Mouse (Mus musculus): ENCODE results near the gene C3ar1.

Gene C3ar1

GRCm38 (mm10) chr6:122855955-122856354 lies at the start of gene C3ar1:
C3ar1 (minus strand) TSS chr6:122856161.
- no peak for DNase-seq (ENCODE audit: low spot score)

DNA sequence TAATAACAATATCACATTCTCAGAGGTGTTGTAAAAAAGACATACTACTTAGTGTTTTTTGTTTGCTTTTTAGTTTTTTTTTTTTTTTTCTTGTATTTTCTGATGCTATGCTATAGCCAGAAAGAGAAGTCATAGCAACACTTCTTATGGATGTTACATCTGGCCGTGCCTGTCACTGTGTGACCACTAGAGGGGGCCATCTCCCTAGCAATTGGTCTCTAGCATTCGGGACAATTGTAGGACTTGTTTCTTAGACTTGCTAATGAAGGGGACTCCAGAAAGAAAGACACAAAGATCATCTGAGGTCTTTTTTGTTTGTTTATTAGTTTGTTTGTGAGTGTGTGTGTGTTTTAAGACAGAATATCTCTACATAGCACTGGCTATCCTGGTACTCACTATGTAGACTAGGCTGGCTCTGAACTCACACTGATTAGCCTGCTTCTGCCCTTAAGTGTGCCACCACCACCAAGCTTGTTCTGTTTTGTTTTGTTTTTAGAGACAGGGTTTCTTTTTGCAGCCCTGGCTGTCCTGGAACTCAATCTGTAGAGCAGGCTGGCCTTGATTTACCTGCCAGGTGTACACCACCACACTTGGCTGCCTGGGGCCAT lies 36.6 kb upstream of the C3ar1 start:
- peak; percentile 80 for DNase-seq (ENCODE audit: low spot score)

GRCm38 (mm10) chr6:122889599-122889998 lies 33.6 kb upstream of the C3ar1 start:
- no peak for DNase-seq (ENCODE audit: low spot score)

GRCm38 (mm10) chr6:122883603-122884002 lies 27.6 kb upstream of the C3ar1 start:
- no peak for DNase-seq (ENCODE audit: low spot score)

GRCm38 (mm10) chr6:122881287-122881686 lies 25.3 kb upstream of the C3ar1 start:
- DNase-seq (ENCODE audit: low spot score): no peak

DNA sequence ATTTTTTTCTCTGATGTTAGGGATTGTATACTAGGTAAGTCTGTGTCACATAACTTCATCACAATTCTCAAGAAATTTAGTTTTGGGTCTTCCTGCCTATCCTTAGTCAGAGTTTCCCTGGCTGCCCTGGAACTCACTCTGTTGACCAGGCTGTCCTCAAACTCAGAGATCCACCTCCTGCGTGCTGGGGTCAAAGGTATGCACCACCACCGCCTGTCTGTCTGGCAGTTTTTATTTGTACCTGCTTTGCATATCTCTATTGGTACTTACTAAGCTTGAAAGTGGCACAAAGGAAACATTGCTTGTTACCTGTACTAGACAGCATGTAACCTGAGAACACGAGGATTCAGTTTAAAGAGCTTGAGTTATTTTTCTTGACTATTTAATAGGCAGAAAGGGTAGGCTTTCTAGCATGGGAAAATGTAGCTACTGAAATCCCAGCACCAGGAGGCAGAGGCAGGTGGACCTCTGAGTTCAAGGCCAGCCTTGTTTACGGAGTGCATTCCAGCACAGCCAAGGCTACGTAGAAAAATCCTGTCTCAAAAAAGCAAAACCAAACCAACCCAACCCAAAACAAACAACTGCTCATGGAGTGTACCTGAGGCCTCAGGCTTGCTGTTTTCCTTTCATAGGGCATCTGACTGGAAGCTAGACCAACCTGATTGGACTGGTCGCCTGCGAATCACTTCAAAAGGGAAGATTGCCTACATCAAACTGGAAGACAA lies 24.0 kb upstream of the C3ar1 start:
- DNase-seq (ENCODE audit: low spot score): no peak

DNA sequence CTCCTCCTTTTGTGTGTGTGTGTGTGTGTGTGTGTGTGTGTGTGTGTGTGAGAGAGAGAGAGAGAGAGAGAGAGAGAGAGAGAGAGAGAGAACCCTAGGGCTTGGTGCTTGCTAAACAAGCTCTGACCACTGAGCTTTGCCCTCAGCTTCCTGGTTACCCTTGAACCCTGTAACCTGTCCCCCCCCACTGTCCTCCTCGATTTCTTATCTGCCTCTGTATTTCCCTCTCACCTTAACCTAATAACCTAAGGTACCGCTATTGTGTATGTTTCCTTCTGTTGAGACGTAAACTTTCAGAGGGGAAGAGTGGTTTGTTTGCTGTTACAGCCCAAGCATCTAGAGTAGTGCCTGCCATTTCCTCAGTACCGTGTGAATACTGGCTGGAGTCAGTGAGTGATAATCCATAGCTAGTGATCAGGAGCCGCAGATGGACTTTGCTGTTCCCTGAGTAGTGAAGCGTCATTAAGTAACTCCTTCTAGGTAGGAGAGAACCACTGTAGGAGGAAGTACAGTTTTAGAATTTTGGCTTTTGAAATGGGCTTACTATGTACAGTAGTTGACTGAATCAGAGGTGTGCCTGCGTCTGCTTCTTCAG lies 23.3 kb upstream of the C3ar1 start:
- no peak for DNase-seq (ENCODE audit: low spot score)

- DNase-seq (ENCODE audit: low spot score): peak; percentile 52
Measured at GRCm38 (mm10) chr6:122874720-122875389, 18.9 kb upstream of the C3ar1 start.

GRCm38 (mm10) chr6:122873871-122874719 lies 18.1 kb upstream of the C3ar1 start, which contains the start of gene Necap1:
Necap1 (plus strand) TSS chr6:122874474.
- peak; percentile 98 for DNase-seq (ENCODE audit: low spot score)

DNA sequence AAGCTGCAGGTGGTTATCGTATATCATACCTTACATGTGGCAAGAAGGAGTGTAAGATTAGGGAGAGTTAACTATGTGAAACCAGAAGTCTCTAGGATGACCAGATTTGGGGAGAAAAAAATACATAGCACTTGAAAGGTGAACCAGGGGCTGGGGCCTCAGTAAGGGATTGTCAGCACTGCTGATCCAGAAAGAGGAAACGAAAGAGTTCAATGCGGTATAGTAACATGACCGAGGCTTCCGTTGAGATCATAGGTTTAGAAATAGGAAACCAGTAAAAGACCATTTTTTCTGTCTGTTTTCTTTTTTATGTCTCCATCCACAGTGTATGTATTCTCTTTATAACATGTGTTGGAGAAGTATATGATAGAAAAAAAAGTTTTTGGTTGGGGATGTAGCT lies 16.8 kb upstream of the C3ar1 start:
- no peak for DNase-seq (ENCODE audit: low spot score)

DNA sequence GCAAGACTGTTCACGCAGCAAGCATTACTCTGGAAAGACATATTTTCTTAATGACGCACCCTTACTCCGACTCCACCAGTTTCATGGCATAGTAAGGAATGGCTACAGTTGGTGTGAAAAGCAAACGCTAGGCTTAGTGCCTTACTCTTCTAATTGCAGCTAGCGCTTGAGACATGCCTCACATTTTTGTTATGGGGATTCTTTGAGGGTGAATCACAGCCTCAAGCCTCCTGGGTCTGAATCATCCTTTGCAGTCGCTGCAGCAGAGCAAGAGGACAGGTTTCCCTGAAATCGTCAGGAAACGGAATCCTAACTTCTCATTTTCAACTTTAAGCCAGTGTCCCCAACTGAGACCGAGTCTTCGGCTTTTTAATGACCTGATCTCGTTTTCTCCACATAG lies 13.9 kb upstream of the C3ar1 start:
- DNase-seq (ENCODE audit: low spot score): no peak

DNA sequence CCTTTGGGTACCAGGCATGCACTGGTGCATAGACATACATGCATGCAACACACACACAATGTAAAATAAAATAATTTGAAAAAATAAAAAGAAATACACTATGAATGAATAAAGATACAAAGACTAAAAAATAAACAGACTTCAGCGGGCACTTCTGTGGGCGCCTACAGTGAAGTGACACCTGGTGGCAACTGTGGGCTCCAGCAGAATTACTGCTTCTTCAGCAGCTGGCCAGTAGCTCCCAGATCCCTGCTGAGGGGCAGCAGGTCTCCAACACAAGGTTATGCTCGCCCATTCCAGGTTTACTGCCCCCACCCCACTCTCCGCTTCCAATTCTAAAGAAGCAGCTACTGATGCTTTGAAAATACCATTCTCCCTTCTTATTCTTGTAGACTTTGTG lies 12.0 kb upstream of the C3ar1 start:
- DNase-seq (ENCODE audit: low spot score): peak; percentile 18

DNA sequence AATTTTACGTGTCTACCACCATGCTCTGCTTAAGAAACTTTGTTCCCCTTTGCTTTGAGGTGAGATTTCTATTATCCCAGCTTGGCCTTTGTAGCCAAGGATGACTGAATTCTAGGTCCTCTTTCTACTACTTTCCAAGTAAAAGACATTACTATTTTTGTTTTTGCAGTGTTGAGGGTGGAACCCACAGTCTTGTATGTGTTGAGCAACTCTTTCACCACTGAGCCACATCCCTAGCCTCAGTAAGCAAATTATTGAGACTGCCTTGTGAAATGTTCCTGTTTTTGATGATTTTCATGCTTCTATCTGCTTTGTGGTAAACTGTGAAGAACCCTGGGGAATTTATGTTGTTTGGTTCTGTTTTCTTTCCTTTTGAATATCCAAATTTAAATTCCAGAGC lies 6.9 kb upstream of the C3ar1 start:
- no peak for DNase-seq (ENCODE audit: low spot score)

DNA sequence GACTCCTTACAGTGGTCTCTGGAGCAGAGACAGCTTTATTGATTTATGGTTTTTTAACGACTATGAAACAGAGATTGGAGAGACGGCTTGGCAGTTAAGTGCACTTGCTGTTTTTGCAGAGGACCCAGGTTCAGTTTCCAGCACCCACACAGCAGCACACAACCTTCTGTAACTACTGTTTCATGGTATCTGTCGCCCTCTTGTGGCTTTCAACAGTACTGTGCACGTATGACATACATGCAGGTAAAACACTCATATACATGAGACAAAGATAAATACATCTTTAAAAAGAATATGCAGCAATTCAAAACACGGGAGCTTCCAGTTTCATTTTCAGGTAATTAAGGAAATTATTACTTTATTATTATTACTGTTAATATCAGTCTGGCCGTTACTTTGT lies 6.5 kb upstream of the C3ar1 start:
- no peak for DNase-seq (ENCODE audit: low spot score)

DNA sequence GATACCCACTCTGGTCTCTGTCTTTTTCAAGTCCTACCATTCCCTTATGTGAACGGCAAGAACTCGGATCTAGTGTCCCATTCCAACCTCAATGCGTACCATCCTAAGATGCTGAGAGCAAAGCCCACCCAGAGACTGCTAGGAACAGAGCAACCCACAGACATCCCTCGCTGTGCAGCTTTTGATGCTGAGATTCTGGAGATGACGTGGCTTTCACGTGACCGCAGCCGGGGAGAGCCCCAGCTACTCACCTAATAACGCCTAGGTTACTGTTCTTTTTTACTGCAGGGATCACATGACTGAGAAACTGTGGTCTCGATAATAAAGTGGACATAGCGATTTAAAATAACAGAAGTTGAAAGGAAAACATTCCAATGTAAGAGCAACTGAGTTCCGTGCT lies 1.4 kb downstream of the C3ar1 start:
- no peak for DNase-seq (ENCODE audit: low spot score)

DNA sequence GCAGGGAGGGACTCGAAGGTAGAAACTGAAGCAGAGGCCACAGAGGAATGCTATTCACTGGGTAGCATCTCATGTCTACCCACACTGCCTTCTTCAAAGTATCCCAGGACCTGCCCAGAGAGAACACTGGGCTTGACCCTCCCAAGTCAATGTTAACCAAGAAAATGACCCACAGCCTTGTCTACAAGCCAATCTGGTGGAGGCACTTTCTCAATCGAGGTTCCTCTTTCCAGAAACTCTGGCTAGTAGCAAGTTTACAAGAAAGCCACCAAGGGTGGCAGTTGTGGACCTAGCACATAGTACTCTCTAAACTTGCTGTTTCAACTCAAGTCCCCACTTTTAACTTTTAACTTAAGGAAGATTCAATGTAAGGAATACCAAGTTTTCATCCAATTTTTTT lies 3.3 kb downstream of the C3ar1 start:
- DNase-seq (ENCODE audit: low spot score): no peak

DNA sequence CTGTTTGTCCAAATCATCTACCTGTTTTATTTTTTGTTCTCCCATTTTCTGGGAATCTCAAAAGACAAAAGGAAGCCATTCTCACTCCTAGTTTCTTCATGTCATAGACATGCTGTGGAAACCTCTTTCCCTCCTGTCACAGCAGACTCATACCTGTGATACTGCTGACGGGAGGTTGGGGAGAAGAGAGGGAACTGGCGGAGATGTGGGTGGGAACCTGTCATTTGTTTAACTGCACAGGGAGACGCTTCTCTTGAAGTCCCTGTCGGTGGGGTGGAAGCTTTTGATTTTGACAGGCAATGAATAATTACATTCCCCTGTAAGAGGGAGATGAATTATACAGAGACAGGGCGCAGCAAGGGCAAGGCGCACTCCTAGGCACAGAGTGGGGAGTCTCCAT lies 12.2 kb downstream of the C3ar1 start:
- no peak for DNase-seq (ENCODE audit: low spot score)

GRCm38 (mm10) chr6:122837539-122837938 lies 18.4 kb downstream of the C3ar1 start:
- DNase-seq (ENCODE audit: low spot score): no peak

DNA sequence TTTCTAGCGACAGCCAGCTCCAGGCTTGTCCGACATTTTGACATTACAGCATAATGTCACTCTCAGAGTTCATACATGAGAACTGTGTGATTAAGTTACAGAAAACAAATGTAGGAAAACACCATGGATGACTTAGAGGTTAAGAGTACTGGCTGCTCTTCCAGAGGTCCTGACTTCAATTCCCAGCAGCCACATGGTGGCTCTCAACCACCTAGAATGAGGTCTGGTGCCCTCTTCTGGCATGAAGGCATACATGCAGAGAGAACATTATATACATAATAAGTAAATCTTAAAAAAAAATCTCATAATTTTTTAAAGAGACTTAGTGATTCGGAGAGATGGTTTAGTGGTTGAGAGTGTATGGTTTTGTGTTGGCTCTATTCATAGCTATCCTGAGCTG lies 19.0 kb downstream of the C3ar1 start:
- no peak for DNase-seq (ENCODE audit: low spot score)

GRCm38 (mm10) chr6:122834365-122834764 lies 21.6 kb downstream of the C3ar1 start:
- peak; percentile 56 for DNase-seq (ENCODE audit: low spot score)

DNA sequence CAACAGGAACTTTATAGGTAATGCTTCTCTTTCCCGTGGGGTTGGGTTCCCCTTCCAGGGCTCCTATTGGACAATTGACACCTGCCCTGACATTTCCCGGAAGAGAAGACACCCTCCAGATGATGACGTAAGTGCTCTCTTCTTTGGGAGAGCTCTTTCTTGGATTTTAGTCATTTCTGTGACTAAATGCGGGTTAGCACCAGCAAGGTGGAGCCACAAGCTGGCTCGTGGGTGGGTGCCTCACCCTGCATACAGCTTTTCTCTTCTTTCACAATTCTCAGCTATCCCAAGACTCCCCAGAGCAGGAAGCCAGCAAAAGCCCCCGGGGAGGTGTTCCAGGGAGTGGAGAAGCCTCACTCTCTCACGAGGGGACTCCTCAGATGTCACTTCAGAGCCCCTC lies 23.1 kb downstream of the C3ar1 start:
- no peak for DNase-seq (ENCODE audit: low spot score)

DNA sequence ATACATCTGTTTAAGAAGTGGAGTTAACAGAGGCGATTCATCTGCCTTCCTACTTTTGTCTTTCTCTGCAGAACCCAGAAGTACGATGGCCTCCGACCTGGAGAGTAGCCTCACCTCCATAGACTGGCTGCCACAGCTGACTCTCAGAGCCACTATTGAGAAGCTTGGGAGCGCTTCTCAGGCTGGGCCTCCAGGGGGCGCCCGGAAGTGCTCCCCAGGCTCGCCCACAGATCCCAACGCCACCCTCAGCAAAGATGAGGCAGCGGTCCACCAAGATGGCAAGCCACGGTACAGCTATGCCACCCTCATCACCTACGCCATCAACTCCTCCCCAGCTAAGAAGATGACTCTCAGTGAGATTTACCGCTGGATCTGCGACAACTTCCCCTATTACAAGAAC lies 27.9 kb downstream of the C3ar1 start:
- peak; percentile 58 for DNase-seq (ENCODE audit: low spot score)
